Mouse (Mus musculus) hindbrain, embryonic 15.5 days (tissue): ENCODE results near the gene Ubb. TPM values are rescaled to one million over a fixed set of nuclear protein-coding genes. Genes with fewer than 3 reads are reported as not detected.
A peak's percentile ranks its signal among the peaks of the same experiment; 100 is the strongest.

Experiments used
- ATAC-seq: fragments of 200-750 bp; cut with Nextera tagmentation; 2 replicates; pipeline ENCODE4 v1.8.0; 2017; ENCODE audit warnings: low read depth, moderate number of reproducible peaks, moderate TSS enrichment; ENCODE audit not compliant: low FRiP score
- H3K27ac ChIP-seq: fragments of 300-500 bp; sonication (generic); replicated peaks from 2 replicates; pipeline ENCODE4 v1.5.1; 2015; ENCODE audit warnings: mild to moderate bottlenecking, inconsistent platforms
- H3K27me3 ChIP-seq: fragments of 300-500 bp; sonication (generic); 2 replicates; pipeline ENCODE4 v1.6.1; 2015; ENCODE audit warnings: control low read depth, inconsistent platforms
- H3K36me3 ChIP-seq: fragments of 300-500 bp; sonication (generic); 2 replicates; pipeline ENCODE4 v1.6.1; 2015; ENCODE audit warnings: control low read depth, inconsistent platforms
- H3K4me1 ChIP-seq: fragments of 300-500 bp; sonication (generic); replicated peaks from 2 replicates; pipeline ENCODE4 v1.6.1; 2015; ENCODE audit warnings: control low read depth, inconsistent platforms
- H3K4me2 ChIP-seq: fragments of 300-500 bp; sonication (generic); 2 replicates; pipeline ENCODE4 v1.6.1; 2015; ENCODE audit warnings: moderate library complexity, mild to moderate bottlenecking, inconsistent platforms
- H3K4me3 ChIP-seq: fragments of 300-500 bp; sonication (generic); 2 replicates; pipeline ENCODE4 v1.5.1; 2015; ENCODE audit warnings: mild to moderate bottlenecking, inconsistent platforms
- H3K9ac ChIP-seq: fragments of 300-500 bp; sonication (generic); 2 replicates; pipeline ENCODE4 v1.6.1; 2015; ENCODE audit warnings: inconsistent platforms
- H3K9me3 ChIP-seq: fragments of 300-500 bp; sonication (generic); 2 replicates; pipeline ENCODE4 v1.6.1; 2016; ENCODE audit warnings: control low read depth, inconsistent platforms
- WGBS: fragments of 180-500 bp; shearing (Covaris S2); methylation state at CpG from one replicate; pipeline ENCODE4 v1.1.7; 2015; 5-methylcytosine and 5-hydroxymethylcytosine counted together
- polyA plus RNA-seq: library from polyadenylated mRNA; unstranded; fragments of >200 nt; fragmentation: Nextera tagmentation; extraction: Ambion mirVana; gene quantifications from 2 replicates; pipeline ENCODE4 v1.2.1, GENCODE M21; 2015

Ubb gene
- polyA plus RNA-seq, 1 experiment from 2014 or later = 4,365 TPM

- peaks cover 20% of the 10 kb centered on the region for H3K4me1 ChIP-seq
- H3K9ac ChIP-seq = 0 out of 2 replicates have a peak overlapping the region, but pooled peaks have one; percentile 0
- H3K9me3 ChIP-seq = no peaks in the 10 kb centered on the region
- H3K36me3 ChIP-seq = peaks cover 6% of the 10 kb centered on the region; the same call in 1 of the 2 replicates
- peak overlapping the region; percentile 86 for H3K4me2 ChIP-seq
- WGBS = 18% methylated on average over 7 of the region's 7 CpGs
- no peaks in the 10 kb centered on the region for H3K27me3 ChIP-seq
- ATAC-seq = no peak
- peak overlapping the region; percentile 78 for H3K4me3 ChIP-seq
- no peak overlapping the region for H3K27ac ChIP-seq
These were observed 13.4 kb upstream of the Ubb start for GRCm38 (mm10) chr11:62537590-62537989.

GRCm38 (mm10) chr11:62538321-62539088 lies 12.5 kb upstream of the Ubb start:
- Histone ChIP-seq H3K9me3 (no peaks in the 10 kb centered on the region), H3K4me1 (peaks cover 20% of the 10 kb centered on the region), H3K4me2 (peak overlapping the region; percentile 86), H3K27ac (peak overlapping the region; percentile 78), H3K36me3 (peaks cover 3% of the 10 kb centered on the region; the same call in 1 of the 2 replicates), H3K27me3 (no peaks in the 10 kb centered on the region), H3K9ac (peak overlapping the region; percentile 78), H3K4me3 (peak overlapping the region; percentile 78)
- ATAC-seq = peak; percentile 85
- under 1% methylated on average over 71 of the region's 73 CpGs for WGBS

GRCm38 (mm10) chr11:62539089-62539890 lies 11.7 kb upstream of the Ubb start, which contains the start of gene Cenpv:
Gene Cenpv, minus strand, starts transcription at chr11:62539261.
- Histone ChIP-seq H3K9me3 (no peaks in the 10 kb centered on the region), H3K36me3 (no peaks in the 10 kb centered on the region), H3K4me1 (peaks cover 20% of the 10 kb centered on the region), H3K9ac (peak within 1 kb of the TSS; percentile 78), H3K27ac (peak within 1 kb of the TSS; percentile 78), H3K4me3 (peak within 1 kb of the TSS; percentile 78), H3K27me3 (no peaks in the 10 kb centered on the region), H3K4me2 (peak within 1 kb of the TSS; percentile 86)
- 5% methylated on average over 53 of the region's 57 CpGs for WGBS
- peak; percentile 84 for ATAC-seq

GRCm38 (mm10) chr11:62540167-62540566 lies 10.8 kb upstream of the Ubb start:
- Histone ChIP-seq H3K9ac (no peak overlapping the region), H3K4me3 (no peak overlapping the region), H3K4me1 (peaks cover 20% of the 10 kb centered on the region), H3K4me2 (no peak overlapping the region), H3K27me3 (no peaks in the 10 kb centered on the region), H3K27ac (no peak overlapping the region), H3K36me3 (no peaks in the 10 kb centered on the region), H3K9me3 (no peaks in the 10 kb centered on the region)
- 88% methylated on average over 7 of the region's 7 CpGs for WGBS
- ATAC-seq = no peak

GRCm38 (mm10) chr11:62540969-62541368 lies 10.0 kb upstream of the Ubb start:
- Histone ChIP-seq H3K36me3 (no peaks in the 10 kb centered on the region), H3K27me3 (no peaks in the 10 kb centered on the region), H3K4me3 (no peak overlapping the region), H3K4me2 (no peak overlapping the region), H3K27ac (no peak overlapping the region), H3K9me3 (no peaks in the 10 kb centered on the region), H3K9ac (no peak overlapping the region), H3K4me1 (peaks cover 20% of the 10 kb centered on the region)
- ATAC-seq = no peak
- 41% methylated on average over 2 of the region's 2 CpGs for WGBS

GRCm38 (mm10) chr11:62541581-62541980 lies 9.4 kb upstream of the Ubb start:
- Histone ChIP-seq H3K9me3 (no peaks in the 10 kb centered on the region), H3K4me1 (peaks cover 20% of the 10 kb centered on the region), H3K4me2 (no peak overlapping the region), H3K9ac (no peak overlapping the region), H3K27ac (no peak overlapping the region), H3K36me3 (no peaks in the 10 kb centered on the region), H3K4me3 (no peak overlapping the region), H3K27me3 (no peaks in the 10 kb centered on the region)
- ATAC-seq = no peak
- 84% methylated on average over 8 of the region's 8 CpGs for WGBS

GRCm38 (mm10) chr11:62543991-62544390 lies 7.0 kb upstream of the Ubb start:
- no peak overlapping the region for H3K27ac ChIP-seq
- H3K4me3 ChIP-seq = no peak overlapping the region
- no peaks in the 10 kb centered on the region for H3K27me3 ChIP-seq
- peaks cover 9% of the 10 kb centered on the region for H3K4me1 ChIP-seq
- H3K36me3 ChIP-seq = no peaks in the 10 kb centered on the region
- no peak overlapping the region for H3K4me2 ChIP-seq
- 86% methylated on average over 3 of the region's 3 CpGs for WGBS
- H3K9me3 ChIP-seq = no peaks in the 10 kb centered on the region
- ATAC-seq = no peak
- no peak overlapping the region for H3K9ac ChIP-seq

- ATAC-seq = no peak
- WGBS = 8% methylated on average over 5 of the region's 5 CpGs
- Histone ChIP-seq H3K9ac (peak overlapping the region; percentile 96), H3K27me3 (no peaks in the 10 kb centered on the region), H3K4me1 (peaks cover 33% of the 10 kb centered on the region), H3K4me3 (peak overlapping the region; percentile 76), H3K27ac (peak overlapping the region; percentile 99), H3K4me2 (peak overlapping the region; percentile 79), H3K36me3 (0 out of 2 replicates have a peak, but pooled peaks cover 7% of the 10 kb centered on the region), H3K9me3 (no peaks in the 10 kb centered on the region)
These were observed 1.2 kb upstream of the Ubb start for GRCm38 (mm10) chr11:62549782-62550181.

GRCm38 (mm10) chr11:62550227-62550685 lies 715 bp upstream of the Ubb start:
- peak; percentile 17 for ATAC-seq
- Histone ChIP-seq H3K4me1 (peaks cover 38% of the 10 kb centered on the region), H3K9me3 (no peaks in the 10 kb centered on the region), H3K27me3 (no peaks in the 10 kb centered on the region), H3K4me3 (peak overlapping the region; percentile 76), H3K9ac (peak overlapping the region; percentile 96), H3K27ac (peak overlapping the region; percentile 99), H3K36me3 (peaks cover 10% of the 10 kb centered on the region; the same call in 1 of the 2 replicates), H3K4me2 (peak overlapping the region; percentile 79)
- 2% methylated on average over 11 of the region's 11 CpGs for WGBS

GRCm38 (mm10) chr11:62551226-62552119 lies 502 bp downstream of the Ubb start:
- whole genome bisulfite sequencing = under 1% methylated on average over 58 of the region's 58 CpGs
- ATAC-seq = peak; percentile 89
- H3K9ac ChIP-seq = peak overlapping the region; percentile 74

GRCm38 (mm10) chr11:62553186-62553585 lies 2.2 kb downstream of the Ubb start:
- Histone ChIP-seq H3K27ac (no peak overlapping the region), H3K9me3 (no peaks in the 10 kb centered on the region), H3K4me3 (peak overlapping the region; percentile 50), H3K4me1 (peaks cover 44% of the 10 kb centered on the region), H3K27me3 (no peaks in the 10 kb centered on the region), H3K36me3 (peaks cover 10% of the 10 kb centered on the region; the same call in 1 of the 2 replicates), H3K9ac (peak overlapping the region; percentile 49), H3K4me2 (peak overlapping the region; percentile 98)
- 25% methylated on average over 1 of the region's 1 CpGs for WGBS
- no peak for ATAC-seq

More at GRCm38 (mm10) chr11:62551226-62552119, 502 bp downstream of the Ubb start:
- H3K4me2 ChIP-seq = peak overlapping the region; percentile 79
- peaks cover 44% of the 10 kb centered on the region for H3K4me1 ChIP-seq
- peak overlapping the region; percentile 76 for H3K4me3 ChIP-seq
- H3K27me3 ChIP-seq = no peaks in the 10 kb centered on the region
- H3K9me3 ChIP-seq = no peaks in the 10 kb centered on the region
- H3K36me3 ChIP-seq = peaks cover 10% of the 10 kb centered on the region; the same call in 1 of the 2 replicates
- H3K27ac ChIP-seq = peak overlapping the region; percentile 89
